Mouse (Mus musculus) adipocyte (in vitro differentiated cells): ENCODE results near the gene Tars2.
"Not testable (repeated sequence)": the region's sequence is repeated elsewhere in the genome, so short reads cannot be mapped to it uniquely, and the experiment has no call there.

Experiments used
- DNase-seq: peaks from one replicate; pipeline ENCODE4 v3.0.0-alpha.2; 2016; ENCODE audit warnings: low spot score

Gene Tars2

DNA sequence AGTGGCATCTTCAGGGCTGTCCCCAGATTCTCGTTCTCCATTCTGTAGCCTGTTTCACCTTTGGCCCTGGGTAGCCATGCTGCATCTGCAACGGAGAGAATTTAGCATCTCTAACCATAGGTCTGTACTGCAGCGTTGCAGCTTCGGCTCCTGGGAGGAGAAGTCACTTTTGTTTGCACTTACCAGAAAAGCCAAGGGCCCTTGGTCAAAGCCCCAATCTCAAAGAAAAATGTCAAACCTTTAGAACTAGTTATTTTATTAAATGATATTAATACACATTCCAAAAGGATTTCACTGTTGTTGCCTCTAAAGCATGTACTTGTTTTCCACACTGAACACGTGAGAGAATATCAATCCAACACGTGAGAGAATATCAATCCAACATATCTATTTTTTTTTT is at the start of gene Tars2:
Tars2 (minus strand) TSS at position 101 of the 400 bp plus-strand sequence.
- no peak for DNase-seq

DNA sequence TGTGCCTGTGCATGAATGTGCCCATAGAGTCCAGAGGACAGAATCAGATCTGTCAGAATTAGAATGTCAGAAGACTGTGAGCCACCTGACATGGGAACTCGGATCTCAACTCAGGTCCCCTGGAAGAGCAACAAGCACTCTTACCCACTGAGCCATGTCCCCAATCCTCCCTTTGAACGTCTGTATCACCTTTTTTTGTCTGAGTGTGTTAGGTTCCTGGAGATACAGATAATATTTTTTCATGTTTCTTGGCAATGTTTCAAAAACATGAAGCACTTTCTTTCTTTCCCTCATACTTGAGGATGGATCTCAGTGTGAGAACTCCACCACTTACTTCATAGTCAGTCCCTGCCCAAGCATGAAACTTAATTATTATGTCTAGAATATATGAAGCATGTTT is 48.4 kb upstream of the Tars2 start:
- DNase-seq = no peak

DNA sequence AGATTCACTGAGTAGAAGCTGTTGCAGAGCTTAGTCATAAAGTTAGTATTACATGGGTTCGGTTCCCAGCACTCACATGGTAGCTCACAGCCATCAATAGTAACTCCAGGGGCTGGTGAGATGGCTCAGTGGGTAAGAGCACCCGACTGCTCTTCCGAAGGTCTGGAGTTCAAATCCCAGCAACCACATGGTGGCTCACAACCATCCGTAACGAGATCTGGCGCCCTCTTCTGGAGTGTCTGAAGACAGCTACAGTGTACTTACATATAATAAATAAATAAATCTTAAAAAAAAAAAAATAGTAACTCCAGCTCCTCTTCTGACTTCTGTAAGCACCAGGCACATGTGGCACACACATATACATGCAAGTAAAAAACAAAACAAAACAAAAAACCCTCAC is 47.6 kb upstream of the Tars2 start:
- DNase-seq = not testable (repeated sequence)

DNA sequence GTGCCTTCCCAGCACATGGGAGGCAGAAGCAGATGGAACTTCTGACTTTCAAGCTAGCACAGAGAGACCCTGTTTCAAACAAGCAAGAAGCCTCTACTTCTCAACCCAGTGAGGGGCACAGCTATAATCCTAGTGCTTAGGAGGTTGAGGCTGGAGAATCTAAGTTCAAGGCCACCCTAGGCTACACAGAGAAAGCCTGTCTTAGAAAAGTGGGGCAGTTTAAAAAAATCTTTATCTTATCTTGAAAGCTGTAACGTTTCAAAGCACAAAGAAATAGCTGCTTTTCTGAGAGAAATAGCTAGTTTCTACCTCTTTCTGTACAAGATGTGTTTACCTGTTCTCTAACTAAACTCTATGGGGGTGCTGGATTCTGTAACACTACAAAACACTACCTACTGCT is 46.7 kb upstream of the Tars2 start:
- no peak for DNase-seq

DNA sequence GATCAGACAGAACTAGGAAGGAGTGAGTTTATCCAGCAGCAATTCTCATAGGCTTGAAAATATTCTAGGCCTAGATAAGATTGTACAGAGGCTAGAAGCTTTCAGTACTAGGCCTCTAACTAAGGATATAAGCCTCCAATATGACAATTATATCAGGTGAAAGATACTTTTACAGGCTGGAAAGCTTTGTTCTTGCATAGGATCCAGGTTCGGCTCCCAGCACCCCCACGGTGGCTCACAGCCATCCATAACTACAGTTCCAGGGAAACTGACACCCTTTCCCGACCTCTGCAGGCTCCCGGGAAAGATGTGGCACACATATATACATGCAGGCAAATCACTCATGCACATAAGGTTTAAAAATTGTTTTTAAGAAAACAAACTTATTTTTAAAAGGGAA is 43.8 kb upstream of the Tars2 start:
- DNase-seq = no peak

DNA sequence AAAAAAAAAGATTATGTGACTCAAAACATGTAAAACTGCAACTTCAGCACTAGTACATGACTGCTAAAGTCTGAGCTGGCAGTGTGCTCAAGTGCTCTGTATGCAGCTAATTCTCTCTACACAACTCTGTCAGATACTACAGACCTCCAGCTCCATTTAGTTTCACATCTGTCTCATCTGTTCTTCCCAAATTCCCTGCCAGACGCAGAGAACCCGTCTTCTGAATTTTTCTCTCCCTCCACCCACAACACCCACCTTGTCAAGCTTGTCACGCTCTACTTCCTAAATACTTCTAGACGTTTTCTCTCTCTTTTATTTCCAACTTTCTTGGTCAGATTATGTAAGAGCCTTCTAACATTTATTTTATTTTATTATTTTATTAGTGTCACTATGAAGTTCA is 38.8 kb upstream of the Tars2 start:
- no peak for DNase-seq

DNA sequence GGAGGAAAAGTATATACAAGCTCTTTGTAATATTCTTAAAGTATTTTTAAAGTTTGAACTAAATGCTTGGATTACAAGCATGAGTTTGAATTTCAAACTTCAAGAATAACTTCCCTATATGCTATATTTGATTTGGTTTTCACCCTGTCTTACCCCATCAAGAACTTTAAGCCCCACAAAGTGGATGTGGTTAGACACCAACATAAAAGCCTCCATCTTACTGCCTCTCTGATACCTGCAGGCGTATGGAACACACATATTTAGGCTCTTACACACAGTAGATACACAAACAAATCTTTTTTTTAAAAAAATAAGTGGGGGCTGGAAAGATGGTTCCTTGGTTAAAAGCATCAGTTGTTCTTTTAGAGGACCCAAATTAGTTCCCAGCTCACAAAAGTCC is 34.3 kb upstream of the Tars2 start:
- DNase-seq = no peak

DNA sequence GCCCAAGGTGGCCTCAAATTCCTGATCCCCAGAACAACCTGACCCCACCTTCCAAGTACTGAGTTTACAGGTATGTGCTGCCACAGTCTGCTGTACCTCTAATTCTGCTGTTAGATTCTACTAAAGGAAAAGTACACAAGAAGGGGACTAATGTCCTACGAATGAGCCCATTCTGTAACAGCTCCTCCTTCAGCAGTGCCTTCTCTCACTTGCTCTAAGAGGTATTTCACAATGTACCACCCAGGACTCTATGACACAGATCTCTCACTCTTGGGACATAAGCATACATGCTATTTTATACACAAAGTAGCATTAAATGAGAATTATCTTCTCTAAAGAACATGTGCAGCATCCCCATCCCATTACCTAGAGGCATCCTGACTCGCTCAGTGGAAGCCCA is 33.7 kb upstream of the Tars2 start:
- no peak for DNase-seq

DNA sequence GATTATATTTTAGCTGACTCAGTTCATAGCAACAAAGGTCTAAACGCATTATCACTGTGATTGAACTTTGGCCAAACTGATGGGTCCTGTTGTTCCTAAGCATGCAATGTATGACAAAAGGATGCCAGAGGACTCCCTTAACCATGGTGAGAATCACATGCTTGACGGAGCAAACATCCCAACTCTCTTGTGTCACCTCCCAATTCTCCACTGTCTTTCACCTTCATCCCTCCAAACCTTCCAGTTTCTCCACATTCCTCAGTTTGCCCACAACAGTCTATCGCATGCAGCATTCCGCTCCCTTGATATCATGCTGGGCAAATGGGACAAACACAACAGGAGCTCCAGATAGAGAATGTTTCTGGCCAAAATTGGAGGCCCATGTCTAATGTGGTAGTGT is 25.5 kb upstream of the Tars2 start:
- DNase-seq = no peak

DNA sequence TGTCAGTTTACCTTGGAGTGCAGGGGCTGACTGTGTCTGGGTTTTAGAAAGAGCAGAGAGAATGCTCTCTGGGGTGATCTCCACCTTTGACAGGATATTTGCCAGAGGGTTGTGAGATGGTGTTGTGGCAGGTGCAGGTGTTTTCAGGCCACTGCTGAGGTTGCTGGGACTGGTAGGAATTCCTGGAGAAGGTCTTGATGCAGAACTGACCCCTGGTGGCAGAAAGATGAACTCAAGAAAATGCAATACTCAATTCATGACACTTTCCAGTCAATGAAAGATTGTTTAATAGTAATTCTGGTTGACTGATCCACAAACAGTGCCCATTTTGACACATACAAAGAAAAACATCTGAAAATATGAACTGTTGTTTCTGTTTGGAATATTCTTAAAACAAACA is 12.0 kb upstream of the Tars2 start:
- DNase-seq = peak; percentile 48

DNA sequence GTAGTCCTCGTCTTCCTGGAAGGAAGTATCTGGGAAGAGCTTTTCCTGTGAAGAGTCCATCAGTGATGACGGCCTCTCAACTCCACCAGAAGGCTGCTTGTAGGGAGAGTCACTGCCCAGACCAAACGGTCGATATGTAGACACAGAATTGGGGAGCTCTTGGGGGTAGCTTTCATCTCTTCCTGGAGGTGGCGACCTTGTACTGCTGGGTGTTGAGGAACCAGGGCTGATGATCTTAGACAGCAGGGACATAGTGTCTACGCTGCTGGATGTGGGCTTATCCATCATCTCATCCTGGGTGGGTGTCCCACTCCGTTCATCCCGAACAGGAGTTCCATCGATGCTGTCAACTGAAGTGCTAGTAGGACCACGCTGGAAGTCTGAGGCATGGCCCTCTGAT is 5.5 kb upstream of the Tars2 start:
- DNase-seq = peak; percentile 6

DNA sequence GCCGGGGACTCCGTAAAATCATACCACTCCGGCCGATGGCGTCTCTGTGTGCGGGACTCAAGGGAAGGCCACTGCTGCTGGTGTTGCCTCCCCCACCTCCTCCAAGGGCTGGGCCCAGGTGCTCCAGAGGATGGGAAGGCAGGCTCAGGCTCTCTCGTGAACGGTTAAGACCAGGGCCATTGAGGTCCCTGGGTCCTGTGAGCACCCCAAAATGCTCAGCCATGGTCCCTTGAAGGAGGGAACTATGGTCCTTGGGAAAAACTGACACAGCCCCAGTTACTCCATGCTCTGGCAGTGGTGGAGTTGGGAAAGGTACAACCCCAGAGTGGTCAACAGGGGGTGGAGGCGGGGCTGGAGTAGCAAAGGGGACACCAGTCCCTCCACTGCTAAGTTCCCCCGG is 3.8 kb upstream of the Tars2 start:
- no peak for DNase-seq

DNA sequence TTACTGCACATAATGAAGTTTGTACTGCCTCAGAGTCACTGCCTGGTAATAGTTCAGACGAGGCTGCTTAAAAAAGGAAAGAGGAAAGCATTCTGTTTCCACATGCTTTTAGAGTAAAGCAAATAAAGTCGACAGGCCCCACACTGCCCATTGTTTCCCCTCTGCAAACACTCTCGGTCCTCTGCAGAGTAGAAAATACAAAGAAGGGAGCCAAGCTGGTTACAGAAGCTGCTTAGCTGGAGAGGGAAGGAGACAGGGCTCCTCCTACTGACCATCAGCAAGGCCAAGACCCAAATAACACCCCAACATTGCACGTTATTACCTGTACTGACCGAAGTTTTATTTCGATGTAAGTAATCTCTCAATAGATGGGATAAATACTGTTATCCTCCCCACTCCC is 3.0 kb upstream of the Tars2 start:
- DNase-seq = no peak

DNA sequence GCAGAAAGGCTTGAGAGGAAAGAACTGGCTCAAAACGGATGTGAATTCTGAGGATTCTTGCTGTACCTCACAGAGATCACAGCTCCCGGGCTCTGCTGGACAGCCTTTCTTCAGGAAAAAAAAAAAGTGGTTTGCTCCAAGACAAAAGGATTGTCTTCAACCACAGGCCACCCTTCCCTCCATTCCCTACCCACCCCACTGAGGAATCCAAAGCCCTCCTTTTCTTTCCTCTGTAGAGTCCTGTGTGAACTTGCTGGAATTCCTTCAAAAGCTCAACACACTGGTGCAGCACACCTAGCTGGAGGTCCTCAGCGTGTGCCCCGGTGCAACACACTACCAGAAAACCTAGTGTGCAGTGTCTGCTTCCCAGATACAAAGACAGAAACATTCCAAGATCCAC is 1.8 kb upstream of the Tars2 start:
- no peak for DNase-seq

DNA sequence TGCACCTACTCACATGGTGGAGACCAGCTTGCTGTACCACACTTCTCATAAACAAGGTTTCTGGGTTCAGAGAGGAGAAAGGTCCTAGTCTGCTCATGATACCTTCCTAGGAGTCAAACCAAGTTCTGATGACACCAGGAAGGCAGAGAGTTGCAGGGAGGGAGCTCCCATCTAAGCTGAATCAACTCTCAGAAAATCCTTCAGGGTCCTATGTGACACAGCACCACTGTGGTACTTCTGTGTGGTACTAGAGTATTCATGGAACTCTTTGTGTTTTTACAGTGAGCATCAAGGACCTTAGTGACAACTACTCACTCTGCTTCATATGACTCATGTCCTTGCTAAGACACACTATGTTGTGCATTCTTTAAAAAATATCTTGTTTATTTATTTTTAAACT is 650 bp upstream of the Tars2 start:
- DNase-seq = no peak

DNA sequence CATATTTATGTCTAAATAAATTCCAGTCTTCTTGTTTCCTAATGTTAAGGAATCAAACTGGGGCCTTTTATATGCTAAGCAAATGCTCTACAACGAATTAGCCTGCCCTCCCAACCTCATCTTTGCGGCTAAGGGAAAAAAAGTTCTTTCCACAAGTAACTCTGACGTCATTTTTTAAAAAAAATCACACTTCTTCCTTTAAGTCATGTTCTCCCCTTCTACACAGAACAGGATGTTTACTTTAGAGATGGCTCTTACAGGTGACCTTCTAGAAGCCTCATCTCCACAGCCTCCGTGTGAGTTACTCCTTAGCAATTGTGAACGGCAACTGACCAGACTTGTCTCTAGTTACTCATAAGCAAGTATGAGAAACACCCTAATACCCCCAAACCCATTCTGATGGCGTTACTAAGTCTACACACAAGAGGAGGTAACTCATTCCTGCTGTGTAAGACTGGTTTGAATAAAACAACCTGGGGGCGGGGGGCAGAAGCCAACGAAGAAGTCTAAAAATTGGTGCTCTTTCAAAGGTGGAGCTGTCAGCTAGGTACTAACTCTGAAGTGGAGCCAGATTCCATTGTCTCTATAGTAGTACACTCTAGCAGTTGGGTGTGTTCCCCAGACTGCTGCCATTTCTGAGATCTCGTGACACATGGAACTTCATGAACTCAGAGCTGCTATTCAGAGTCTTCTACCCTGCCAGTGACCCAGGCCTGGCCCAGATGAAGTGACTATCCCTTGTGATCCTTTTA is 1.4 kb downstream of the Tars2 start:
- no peak for DNase-seq

DNA sequence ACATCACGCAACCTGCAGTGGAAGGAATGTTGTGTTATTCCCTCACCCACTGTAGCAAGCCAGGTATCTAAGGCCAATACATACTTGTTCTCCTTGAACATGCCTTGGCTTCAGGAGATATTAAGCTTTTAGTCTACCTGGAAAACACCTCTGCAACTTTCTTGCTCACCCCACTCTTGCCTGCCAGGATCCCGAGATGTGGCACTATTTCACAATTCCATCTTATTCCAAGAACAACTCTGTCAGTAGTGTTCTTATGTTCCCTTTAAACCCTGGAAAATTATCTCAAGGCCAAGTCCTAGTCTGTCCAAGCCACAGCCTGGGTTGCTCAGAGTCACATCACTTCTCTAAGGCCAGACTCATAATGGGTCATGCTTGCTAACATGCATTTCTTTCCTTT is 3.2 kb downstream of the Tars2 start:
- peak; percentile 5 for DNase-seq

DNA sequence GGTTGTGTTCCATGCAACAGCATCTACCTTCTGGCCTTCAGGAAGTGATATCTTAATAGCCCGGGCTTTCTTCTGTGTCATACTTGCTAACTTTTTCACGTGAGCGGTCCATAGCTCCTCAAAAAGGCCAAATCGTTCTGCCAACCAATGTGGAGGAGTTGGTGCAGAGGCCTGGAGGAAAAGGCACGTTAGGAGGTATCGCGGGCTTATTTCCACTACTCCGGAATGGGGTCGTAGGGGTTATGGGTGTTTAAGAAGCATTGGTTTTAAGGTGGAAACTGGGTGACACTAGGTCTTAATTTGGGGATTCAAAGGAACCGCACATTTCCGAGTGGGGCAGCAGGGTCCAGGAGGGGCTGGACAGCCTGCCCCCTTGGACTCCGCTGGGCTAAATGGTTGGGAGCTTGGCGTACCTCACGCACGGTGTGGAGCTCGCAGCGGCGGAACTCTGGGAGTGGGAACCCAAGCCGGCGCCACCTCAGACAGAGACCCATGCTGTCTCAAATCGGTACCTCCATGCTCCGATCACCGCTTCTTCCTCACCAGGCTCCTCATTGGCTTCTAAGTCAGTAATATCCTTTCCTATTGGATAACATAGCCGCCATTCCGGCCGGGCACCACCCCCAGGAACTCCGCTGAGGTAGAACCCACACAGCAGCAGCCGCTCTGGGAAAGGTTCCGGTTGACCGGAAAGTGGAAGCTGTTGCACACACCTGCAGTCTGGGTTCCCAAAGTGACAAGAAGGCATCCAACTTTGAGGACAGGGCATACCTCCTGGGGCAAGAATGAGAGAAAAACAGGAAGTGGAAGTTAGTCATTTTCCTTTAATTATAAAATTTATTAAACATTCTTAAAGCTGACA is 5.4 kb downstream of the Tars2 start:
- peak; percentile 94 for DNase-seq

DNA sequence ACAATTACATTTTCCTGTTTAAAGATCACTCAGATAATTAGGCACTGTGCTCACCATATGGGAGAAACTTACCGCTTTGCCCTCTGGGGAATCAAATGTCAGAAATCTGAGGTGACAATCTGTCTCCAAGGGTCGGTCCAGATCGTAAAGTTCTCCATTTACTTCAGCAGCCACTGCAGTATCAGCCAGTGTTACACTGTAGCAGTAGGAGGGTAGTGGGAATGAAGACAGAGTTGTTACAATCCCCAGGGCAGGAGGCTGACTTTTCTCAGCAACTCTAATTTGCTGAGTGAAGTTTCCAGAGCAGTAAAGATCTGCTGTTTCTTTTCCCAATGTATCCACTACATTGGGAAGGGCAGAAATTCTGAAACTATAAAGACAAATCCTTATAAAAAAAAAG is 7.1 kb downstream of the Tars2 start:
- no peak for DNase-seq

DNA sequence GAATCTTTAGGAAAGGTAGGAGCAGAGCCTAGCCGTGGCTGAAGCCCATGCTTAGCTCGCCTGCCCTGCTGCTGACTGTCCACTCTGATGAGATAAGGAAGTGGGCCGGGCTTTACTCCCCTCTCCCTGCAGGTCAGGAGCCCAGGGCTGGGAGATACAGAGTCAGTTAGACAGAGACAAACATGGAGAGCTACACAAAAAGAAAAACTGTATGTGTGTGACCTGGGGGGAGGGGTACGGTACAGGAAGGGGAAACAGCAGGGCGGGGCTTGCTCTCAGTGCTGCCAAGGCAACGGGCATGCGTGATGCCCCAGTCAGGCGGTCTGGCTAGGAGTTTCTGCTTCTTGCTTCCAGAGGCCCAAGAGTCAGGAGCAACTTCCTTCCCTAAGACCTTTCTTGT is 19.6 kb downstream of the Tars2 start:
- no peak for DNase-seq

DNA sequence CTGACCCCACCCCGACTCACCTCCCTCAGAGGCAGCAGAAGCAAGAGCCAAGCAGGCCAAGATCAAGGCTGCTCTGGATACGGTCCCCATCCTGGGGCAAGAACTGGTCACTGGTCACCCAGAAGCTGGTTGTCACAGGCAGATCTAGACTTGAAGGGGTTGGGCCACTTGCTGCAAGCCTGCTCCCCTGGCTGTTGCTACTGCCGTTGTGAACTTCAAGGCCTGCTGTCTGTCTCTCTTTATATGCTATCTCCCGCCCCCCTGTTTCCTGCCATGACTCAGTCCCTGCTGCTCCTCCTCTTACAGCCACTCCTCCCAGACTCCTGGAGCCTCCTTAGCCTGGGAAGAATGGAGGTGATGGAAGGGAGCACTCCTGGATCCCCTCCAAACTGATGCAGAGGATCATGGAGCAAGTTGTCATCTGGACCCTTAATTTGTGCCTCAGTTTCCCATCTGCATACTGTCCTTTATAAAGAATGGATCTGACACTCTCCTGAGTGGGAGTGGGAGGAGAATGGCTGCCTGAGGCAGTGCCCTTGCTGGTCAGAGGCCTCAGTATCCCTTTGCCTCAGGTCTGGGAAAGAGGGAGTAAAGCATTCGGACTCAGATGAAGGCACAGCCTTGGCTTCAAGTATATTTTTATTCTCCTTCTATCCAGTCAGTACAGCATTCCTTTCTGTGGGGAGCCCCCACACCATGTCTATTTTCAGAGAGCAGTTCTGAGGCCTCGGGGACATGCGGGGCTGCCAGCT is 20.5 kb downstream of the Tars2 start, which contains the start of gene Ecm1:
Ecm1 (minus strand) TSS at position 217 of the 752 bp plus-strand sequence.
- DNase-seq = peak; percentile 37

DNA sequence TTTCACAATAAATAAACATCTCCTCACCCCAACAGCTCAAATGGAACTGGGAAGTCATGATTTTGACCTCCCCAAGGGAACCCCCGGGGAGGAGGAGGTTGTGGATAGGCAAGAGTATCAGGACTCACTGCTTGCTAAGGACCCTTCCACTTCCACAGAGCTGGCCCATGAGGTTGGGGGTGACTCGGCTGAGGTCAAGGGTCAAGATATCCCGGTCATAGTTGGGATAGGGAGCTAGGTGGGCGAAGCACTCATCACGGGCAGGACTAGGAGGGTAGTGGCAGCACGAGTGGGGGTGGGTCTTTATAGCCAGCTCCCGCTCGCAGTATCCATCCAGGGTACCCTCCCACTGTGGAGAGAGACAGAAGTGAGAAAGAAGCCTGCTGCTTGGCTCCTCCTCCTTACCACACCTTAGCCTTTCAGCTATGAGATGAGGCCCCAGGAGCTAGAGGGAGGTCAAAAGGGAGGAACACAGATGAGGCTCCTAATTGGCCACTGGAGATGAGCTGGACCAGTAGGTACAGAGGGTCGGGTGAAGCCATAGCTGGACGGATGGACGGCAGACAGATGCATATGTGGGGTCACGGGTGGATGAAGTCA is 24.8 kb downstream of the Tars2 start:
- DNase-seq = no peak
